Mouse (Mus musculus): Measurements from ENCODE around the gene Rbms3.

GRCm38 (mm10) chr9:117021506-117021905 is 608.2 kb downstream of the Rbms3 start:
- no peak for TF ChIP-seq POLR2A (IDR thresholded peaks at IDR 0.05; ENCODE audit: extremely low read depth, insufficient read depth, low read length)
- TF ChIP-seq CTCF (IDR thresholded peaks at IDR 0.05; ENCODE audit: low read depth, low read length) = no peak

All from liver, adult 2 months (tissue).